ENCODE assay signal across 16 mouse cellular contexts in genomic region chr8:106545149-106545548, GRCm38 (mm10). TPM values are rescaled to one million over a fixed set of nuclear protein-coding genes. Genes with fewer than 3 reads are reported as not detected.
DNase-seq lines count a peak whose midpoint lies in the region; ATAC-seq and TF ChIP-seq lines count a peak whose summit lies in the region.
"Had no signal": no experiment of that assay in that cellular context is flagged by ENCODE, and none has a peak within 500 bp of the region (broad histone marks: within the 10 kb centered on the region; RNA-seq: fewer than 3 reads in every experiment).

No protein-coding gene starts in this region.

- 63% methylated on average over 2 of the region's 2 CpGs for WGBS in liver, postnatal 0 days (ENCODE audit: insufficient replicate concordance)
- WGBS in liver, embryonic 12.5 days (ENCODE audit: insufficient replicate concordance): 51% methylated on average over 2 of the region's 2 CpGs

- no peak for ATAC-seq in CD4-positive, CD25-positive, alpha-beta regulatory T cell, adult 4 months
- ATAC-seq in liver, postnatal 0 days: no peak
- no peak for ATAC-seq in liver, embryonic 12.5 days

- H3K4me3 ChIP-seq in liver, postnatal 0 days (ENCODE audit: low read depth, low read length): no peak overlapping the region
- H3K4me3 ChIP-seq in liver, embryonic 12.5 days: no peak overlapping the region
- H3K4me3 ChIP-seq in CH12.LX (replicated peaks in 1 of 3; ENCODE audit: low read depth in 2 of 3, low read length in 2 of 3, poor library complexity in 1 of 3): no peak overlapping the region
- H3K4me3 ChIP-seq: limb, embryonic 15.5 days had no signal

- in situ Hi-C loops in CH12.LX (cut with MboI; ENCODE audit: low pct_ligation_motif_present, low pct_unique_long_range_greater_than_20kb, low sequenced_read_pairs): loop anchor here (10.0 kb wide), 1 partner anchor 130 kb away; the partner anchor contains the start of gene Zfp90

- H3K27ac ChIP-seq in liver, postnatal 0 days (ENCODE audit: low read depth): no peak overlapping the region
- H3K27ac ChIP-seq in liver, embryonic 12.5 days: no peak overlapping the region
- H3K27ac ChIP-seq in CH12.LX (ENCODE audit: insufficient read depth, low read depth): no peak overlapping the region
- H3K27ac ChIP-seq: limb, embryonic 15.5 days had no signal

- H3K27me3 ChIP-seq in liver, postnatal 0 days (ENCODE audit: insufficient read depth, low read length): no peaks in the 10 kb centered on the region
- no peaks in the 10 kb centered on the region for H3K27me3 ChIP-seq in liver, embryonic 12.5 days (replicated peaks)
- H3K27me3 ChIP-seq in CH12.LX (replicated peaks): no peaks in the 10 kb centered on the region
- H3K27me3 ChIP-seq: limb, embryonic 15.5 days had no signal

- no peaks in the 10 kb centered on the region for H3K9me3 ChIP-seq in liver, postnatal 0 days (ENCODE audit: low read length)
- H3K9me3 ChIP-seq in liver, embryonic 12.5 days (replicated peaks): no peaks in the 10 kb centered on the region
- H3K9me3 ChIP-seq in CH12.LX (replicated peaks; ENCODE audit: low read length): no peaks in the 10 kb centered on the region
- H3K9me3 ChIP-seq: limb, embryonic 15.5 days had no signal

- TF ChIP-seq CTCF in liver, postnatal 0 days (IDR thresholded peaks at IDR 0.05; ENCODE audit: low read depth): peak; percentile 41
- TF ChIP-seq CTCF in CH12.LX (conservative IDR thresholded peaks at IDR 0.05 in 1 of 2, IDR thresholded peaks at IDR 0.05 in 1 of 2; ENCODE audit: low read depth in 2 of 2, low read length in 2 of 2): peak; percentile 25 to 54; a peak in 3 of 4 replicates

- TF ChIP-seq EP300 in liver, postnatal 0 days (IDR thresholded peaks at IDR 0.05; ENCODE audit: low read depth): no peak
- no peak for TF ChIP-seq EP300 in CH12.LX (IDR thresholded peaks at IDR 0.05; ENCODE audit: low read length)

- H3K9ac ChIP-seq in liver, postnatal 0 days (replicated peaks): no peak overlapping the region
- H3K9ac ChIP-seq in liver, embryonic 12.5 days: no peak overlapping the region
- no peak overlapping the region for H3K9ac ChIP-seq in CH12.LX (ENCODE audit: insufficient read depth, low read depth)
- H3K9ac ChIP-seq: limb, embryonic 15.5 days had no signal

- TF ChIP-seq RAD21 in CH12.LX (IDR thresholded peaks at IDR 0.05; ENCODE audit: low read depth, low read length): peak; percentile 34

- H3K79me2 ChIP-seq in CH12.LX (replicated peaks; ENCODE audit: control insufficient read depth, extremely low read depth, insufficient read depth, poor library complexity, severe bottlenecking): no peaks in the 10 kb centered on the region

- TF ChIP-seq POLR2A in CH12.LX (IDR thresholded peaks at IDR 0.05; ENCODE audit: low read depth, low read length): no peak

- H3K4me2 ChIP-seq in liver, postnatal 0 days (ENCODE audit: low read depth, low read length): no peak overlapping the region
- no peak overlapping the region for H3K4me2 ChIP-seq in liver, embryonic 12.5 days
- H3K4me2 ChIP-seq in CH12.LX (ENCODE audit: insufficient read depth, low read depth, poor library complexity, severe bottlenecking): no peak overlapping the region
- H3K4me2 ChIP-seq: limb, embryonic 15.5 days; midbrain, embryonic 11.5 days had no signal

- peak; percentile 49 for DNase-seq in CD4-positive, CD25-positive, alpha-beta regulatory T cell, adult 2 months (ENCODE audit: low read depth, low spot score)
- no peak for DNase-seq in liver, postnatal 0 days
- no peak for DNase-seq in CH12.LX (ENCODE audit: extremely low read depth)
- peak; percentile 44 for DNase-seq in lung, postnatal 36 days
- no peak for DNase-seq in right cerebral cortex, postnatal 25 days
- no peak for DNase-seq in right cerebral cortex, postnatal 4 days
- DNase-seq: adrenal gland, postnatal 25 days; heart, adult 18-20 months; heart, postnatal 4 days; kidney, adult 9 months had no signal

- H3K4me1 ChIP-seq in liver, postnatal 0 days (ENCODE audit: insufficient read depth): no peaks in the 10 kb centered on the region
- H3K4me1 ChIP-seq in liver, embryonic 12.5 days: no peaks in the 10 kb centered on the region
- peaks cover 0 to 5% of the 10 kb centered on the region in 2 experiments; a peak in 2 of 4 replicates for H3K4me1 ChIP-seq in CH12.LX (ENCODE audit: control insufficient read depth in 1 of 2, insufficient read depth in 2 of 2)
- H3K4me1 ChIP-seq: limb, embryonic 15.5 days had no signal

- no peaks in the 10 kb centered on the region for H3K36me3 ChIP-seq in liver, postnatal 0 days (replicated peaks; ENCODE audit: insufficient read depth, low read length)
- H3K36me3 ChIP-seq in liver, embryonic 12.5 days: peaks cover 5% of the 10 kb centered on the region; the same call in 1 of the 2 replicates
- no peaks in the 10 kb centered on the region for H3K36me3 ChIP-seq in CH12.LX (replicated peaks in 1 of 2; ENCODE audit: control insufficient read depth in 1 of 2, insufficient read depth in 1 of 2, low read length in 1 of 2)

- dilution Hi-C loops in CH12.LX (cut with MboI; ENCODE audit: extremely low pct_ligation_motif_present, extremely low pct_unique_long_range_greater_than_20kb, low sequenced_read_pairs): no loop called here

TF ChIP-seq in CH12.LX, 34 proteins besides CTCF, POLR2A, EP300 and RAD21:
- TF ChIP-seq TBP (conservative IDR thresholded peaks at IDR 0.05; ENCODE audit: low read depth, low read length) (no peak), SMC3 (IDR thresholded peaks at IDR 0.05; ENCODE audit: low read depth, low read length) (peak; percentile 59)
TF ChIP-seq in CH12.LX: peak in this region for 1.

RNA-seq across cellular contexts. Expression of gene Gm10073, which starts 28.1 kb away (rescaled TPM):
- polyA plus RNA-seq in CD4-positive, CD25-positive, alpha-beta regulatory T cell, adult 4 months (2017; shearing (Covaris generic)): 10 to 100 TPM; 22.4 to 46.0 TPM
- polyA plus RNA-seq in liver, postnatal 0 days (2015; fragmentation: Nextera tagmentation; extraction: Ambion mirVana): 7.2 and 7.3 TPM in 2 replicates
- polyA plus RNA-seq in liver, embryonic 12.5 days (2016; fragmentation: Nextera tagmentation; extraction: Ambion mirVana): 4.0 and 7.1 TPM in 2 replicates
- total RNA-seq in CH12.LX (2012; rRNA removed) (94.9 and 117 TPM in 2 replicates), CH12.LX (2014; rRNA removed) (185 and 224 TPM in 2 replicates)
- 21.6 and 21.7 TPM in 2 replicates for polyA plus RNA-seq in CH12.LX (2012; ENCODE audit: insufficient read length, low read depth)

RNA-seq across cellular contexts. Expression of gene Cdh3, which starts 34.5 kb away (rescaled TPM):
- polyA plus RNA-seq in CD4-positive, CD25-positive, alpha-beta regulatory T cell, adult 4 months (2017; shearing (Covaris generic)): not detected
- 0.56 and 0.65 TPM in 2 replicates for polyA plus RNA-seq in liver, postnatal 0 days (2015; fragmentation: Nextera tagmentation; extraction: Ambion mirVana)
- 6.8 and 6.9 TPM in 2 replicates for polyA plus RNA-seq in liver, embryonic 12.5 days (2016; fragmentation: Nextera tagmentation; extraction: Ambion mirVana)
- total RNA-seq in CH12.LX (2012; rRNA removed) (not detected in 2 replicates), CH12.LX (2014; rRNA removed) (not detected in 2 replicates)
- polyA plus RNA-seq in CH12.LX (2012; ENCODE audit: insufficient read length, low read depth): not detected in 2 replicates

RNA-seq across cellular contexts. Expression of gene 6030452D12Rik, which starts 44.8 kb away (rescaled TPM):
- not detected for polyA plus RNA-seq in CD4-positive, CD25-positive, alpha-beta regulatory T cell, adult 4 months (2017; shearing (Covaris generic))
- not detected in 2 replicates for polyA plus RNA-seq in liver, postnatal 0 days (2015; fragmentation: Nextera tagmentation; extraction: Ambion mirVana)
- not detected in 2 replicates for polyA plus RNA-seq in liver, embryonic 12.5 days (2016; fragmentation: Nextera tagmentation; extraction: Ambion mirVana)
- not detected in 2 replicates for total RNA-seq in CH12.LX (2012; rRNA removed)
- not detected in 2 replicates for total RNA-seq in CH12.LX (2014; rRNA removed)
- polyA plus RNA-seq in CH12.LX (2012; ENCODE audit: insufficient read length, low read depth): not detected in 2 replicates
- total RNA-seq: adrenal gland, postnatal 25 days; heart, adult 18-20 months; heart, postnatal 4 days; layer of hippocampus, postnatal 25 days had no signal
- polyA plus RNA-seq: frontal cortex, adult 2 months; limb, embryonic 15.5 days; midbrain, embryonic 11.5 days had no signal

RNA-seq across cellular contexts. Expression of gene Cdh1, which starts 58.0 kb away (rescaled TPM):
- under 1 TPM; 0.56 to 0.81 TPM for polyA plus RNA-seq in CD4-positive, CD25-positive, alpha-beta regulatory T cell, adult 4 months (2017; shearing (Covaris generic))
- 25.0 and 28.8 TPM in 2 replicates for polyA plus RNA-seq in liver, postnatal 0 days (2015; fragmentation: Nextera tagmentation; extraction: Ambion mirVana)
- 10.7 and 11.4 TPM in 2 replicates for polyA plus RNA-seq in liver, embryonic 12.5 days (2016; fragmentation: Nextera tagmentation; extraction: Ambion mirVana)
- total RNA-seq in CH12.LX (2012; rRNA removed) (0.13 TPM in 1 of 2 replicates, not detected in the other), CH12.LX (2014; rRNA removed) (not detected in 2 replicates)
- polyA plus RNA-seq in CH12.LX (2012; ENCODE audit: insufficient read length, low read depth): not detected in 2 replicates

Comparison
In these comparisons a context has a peak if more than half of its experiments do, and no peak if none do; other contexts are left out.
1. DNase-seq: peak in CD4-positive, CD25-positive, alpha-beta regulatory T cell, adult 2 months (single experiment) and lung, postnatal 36 days (single experiment); none in liver, postnatal 0 days (single experiment), CH12.LX (single experiment), right cerebral cortex, postnatal 25 days (single experiment) and right cerebral cortex, postnatal 4 days (single experiment).